Mouse (Mus musculus): Measurements from ENCODE around the gene Gm5617. TPM values are rescaled to one million over a fixed set of nuclear protein-coding genes. Genes with fewer than 3 reads are reported as not detected.
A peak's percentile ranks its signal among the peaks of the same experiment; 100 is the strongest.

Gm5617 gene
- polyA plus RNA-seq, 1 experiment from 2014 or later, result 28.0 TPM

- peaks cover 66% of the 10 kb centered on the region for H3K36me3 ChIP-seq (replicated peaks)
- WGBS, result 95% methylated on average over 9 of the region's 9 CpGs
Observed at GRCm38 (mm10) chr9:48474367-48474766, 20.9 kb upstream of the Gm5617 start.

GRCm38 (mm10) chr9:48476236-48477165, 18.7 kb upstream of the Gm5617 start:
- H3K36me3 ChIP-seq (replicated peaks), result peaks cover 53% of the 10 kb centered on the region
- 91% methylated on average over 10 of the region's 10 CpGs for WGBS
- H3K27me3 ChIP-seq (ENCODE audit: poor library complexity, severe bottlenecking), result 0 out of 2 replicates have a peak, but pooled peaks cover 3% of the 10 kb centered on the region

More at GRCm38 (mm10) chr9:48474367-48474766, 20.9 kb upstream of the Gm5617 start:
- Histone ChIP-seq H3K4me1 (peaks cover 1% of the 10 kb centered on the region), H3K27me3 (ENCODE audit: poor library complexity, severe bottlenecking) (no peaks in the 10 kb centered on the region), H3K4me3 (no peak overlapping the region), H3K27ac (no peak overlapping the region), H3K9me3 (no peaks in the 10 kb centered on the region)
- DNase-seq (ENCODE audit: extremely low spot score, low spot score), result no peak

GRCm38 (mm10) chr9:48478808-48479207, 16.4 kb upstream of the Gm5617 start:
- 89% methylated on average over 4 of the region's 4 CpGs for WGBS
- Histone ChIP-seq H3K27me3 (ENCODE audit: poor library complexity, severe bottlenecking) (0 out of 2 replicates have a peak, but pooled peaks cover 7% of the 10 kb centered on the region), H3K36me3 (replicated peaks) (peaks cover 48% of the 10 kb centered on the region), H3K9me3 (no peaks in the 10 kb centered on the region), H3K27ac (no peak overlapping the region), H3K4me1 (peaks cover 16% of the 10 kb centered on the region), H3K4me3 (no peak overlapping the region)
- DNase-seq (ENCODE audit: extremely low spot score, low spot score), result no peak

More at GRCm38 (mm10) chr9:48476236-48477165, 18.7 kb upstream of the Gm5617 start:
- no peaks in the 10 kb centered on the region for H3K9me3 ChIP-seq
- no peak overlapping the region for H3K4me3 ChIP-seq
- DNase-seq (ENCODE audit: extremely low spot score, low spot score), result no peak
- no peak overlapping the region for H3K27ac ChIP-seq
- H3K4me1 ChIP-seq, result peaks cover 16% of the 10 kb centered on the region

GRCm38 (mm10) chr9:48479838-48480410, 15.3 kb upstream of the Gm5617 start:
- no peak for DNase-seq (ENCODE audit: extremely low spot score, low spot score)
- WGBS, result 7% methylated on average over 25 of the region's 25 CpGs
- Histone ChIP-seq H3K4me3 (peak overlapping the region; percentile 97), H3K36me3 (replicated peaks) (peaks cover 43% of the 10 kb centered on the region), H3K27ac (peak overlapping the region; percentile 91), H3K9me3 (no peaks in the 10 kb centered on the region), H3K27me3 (ENCODE audit: poor library complexity, severe bottlenecking) (0 out of 2 replicates have a peak, but pooled peaks cover 7% of the 10 kb centered on the region), H3K4me1 (peaks cover 16% of the 10 kb centered on the region)

- no peaks in the 10 kb centered on the region for H3K9me3 ChIP-seq
- DNase-seq (ENCODE audit: extremely low spot score, low spot score), result peak; percentile 93
- peak within 1 kb of the TSS; percentile 91 for H3K27ac ChIP-seq
- H3K4me3 ChIP-seq, result peak within 1 kb of the TSS; percentile 97
- H3K4me1 ChIP-seq, result peaks cover 16% of the 10 kb centered on the region
- WGBS, result 1% methylated on average over 49 of the region's 49 CpGs
- H3K27me3 ChIP-seq (ENCODE audit: poor library complexity, severe bottlenecking), result 0 out of 2 replicates have a peak, but pooled peaks cover 7% of the 10 kb centered on the region
- H3K36me3 ChIP-seq (replicated peaks), result peaks cover 41% of the 10 kb centered on the region
Observed at GRCm38 (mm10) chr9:48480411-48481213, 14.6 kb upstream of the Gm5617 start, which contains the start of gene Rexo2. Gene Rexo2, minus strand, starts transcription at chr9:48480623.

GRCm38 (mm10) chr9:48481214-48482134, 13.8 kb upstream of the Gm5617 start:
- Histone ChIP-seq H3K27me3 (ENCODE audit: poor library complexity, severe bottlenecking) (0 out of 2 replicates have a peak, but pooled peaks cover 7% of the 10 kb centered on the region), H3K9me3 (no peaks in the 10 kb centered on the region), H3K4me3 (peak overlapping the region; percentile 97), H3K36me3 (replicated peaks) (peaks cover 40% of the 10 kb centered on the region), H3K4me1 (peaks cover 18% of the 10 kb centered on the region), H3K27ac (no peak overlapping the region)
- DNase-seq (ENCODE audit: extremely low spot score, low spot score), result no peak
- WGBS, result 39% methylated on average over 20 of the region's 20 CpGs

GRCm38 (mm10) chr9:48495548-48495932, 298 bp downstream of the Gm5617 start:
- 3% methylated on average over 34 of the region's 34 CpGs for WGBS
- Histone ChIP-seq H3K27ac (peak overlapping the region; percentile 94), H3K36me3 (replicated peaks) (peaks cover 33% of the 10 kb centered on the region), H3K9me3 (no peaks in the 10 kb centered on the region), H3K4me3 (peak overlapping the region; percentile 82), H3K4me1 (peaks cover 22% of the 10 kb centered on the region), H3K27me3 (ENCODE audit: poor library complexity, severe bottlenecking) (peaks cover 5% of the 10 kb centered on the region; the same call in 1 of the 2 replicates)
- no peak for DNase-seq (ENCODE audit: extremely low spot score, low spot score)

GRCm38 (mm10) chr9:48501192-48501591, 6.0 kb downstream of the Gm5617 start:
- no peak for DNase-seq (ENCODE audit: extremely low spot score, low spot score)
- Histone ChIP-seq H3K27me3 (ENCODE audit: poor library complexity, severe bottlenecking) (peaks cover 5% of the 10 kb centered on the region; the same call in 1 of the 2 replicates), H3K4me3 (no peak overlapping the region), H3K4me1 (peaks cover 2% of the 10 kb centered on the region), H3K27ac (no peak overlapping the region), H3K36me3 (replicated peaks) (no peaks in the 10 kb centered on the region), H3K9me3 (no peaks in the 10 kb centered on the region)
- WGBS, result 84% methylated on average over 7 of the region's 7 CpGs

GRCm38 (mm10) chr9:48503001-48503400, 7.8 kb downstream of the Gm5617 start:
- H3K4me3 ChIP-seq, result no peak overlapping the region
- no peaks in the 10 kb centered on the region for H3K9me3 ChIP-seq
- H3K36me3 ChIP-seq (replicated peaks), result no peaks in the 10 kb centered on the region
- H3K4me1 ChIP-seq, result no peaks in the 10 kb centered on the region
- 0 out of 2 replicates have a peak, but pooled peaks cover 5% of the 10 kb centered on the region for H3K27me3 ChIP-seq (ENCODE audit: poor library complexity, severe bottlenecking)
- DNase-seq (ENCODE audit: extremely low spot score, low spot score), result no peak
- no peak overlapping the region for H3K27ac ChIP-seq
- WGBS, result 71% methylated on average over 2 of the region's 2 CpGs

GRCm38 (mm10) chr9:48504741-48505365, 9.6 kb downstream of the Gm5617 start:
- H3K27ac ChIP-seq, result no peak overlapping the region
- no peaks in the 10 kb centered on the region for H3K9me3 ChIP-seq
- DNase-seq (ENCODE audit: extremely low spot score, low spot score), result no peak
- H3K27me3 ChIP-seq (ENCODE audit: poor library complexity, severe bottlenecking), result no peaks in the 10 kb centered on the region
- H3K36me3 ChIP-seq (replicated peaks), result no peaks in the 10 kb centered on the region
- H3K4me3 ChIP-seq, result no peak overlapping the region
- 87% methylated on average over 8 of the region's 8 CpGs for WGBS
- H3K4me1 ChIP-seq, result no peaks in the 10 kb centered on the region

GRCm38 (mm10) chr9:48510134-48510533, 14.9 kb downstream of the Gm5617 start:
- WGBS, result 88% methylated on average over 5 of the region's 5 CpGs
- no peak overlapping the region for H3K4me3 ChIP-seq
- no peaks in the 10 kb centered on the region for H3K36me3 ChIP-seq (replicated peaks)
- H3K27me3 ChIP-seq (ENCODE audit: poor library complexity, severe bottlenecking), result no peaks in the 10 kb centered on the region
- no peaks in the 10 kb centered on the region for H3K9me3 ChIP-seq
- H3K4me1 ChIP-seq, result 0 out of 2 replicates have a peak, but pooled peaks cover under 1% of the 10 kb centered on the region
- H3K27ac ChIP-seq, result no peak overlapping the region
- DNase-seq (ENCODE audit: extremely low spot score, low spot score), result no peak

All from forebrain, embryonic 10.5 days (tissue).